Mouse (Mus musculus) B cell, adult 67 days (primary cell): Measurements from ENCODE around the gene Muc2. TPM values are rescaled to one million over a fixed set of nuclear protein-coding genes. Genes with fewer than 3 reads are reported as not detected.

ENCODE experiments used
- total RNA-seq, 2 experiments: library from RNA; stranded (reverse); gene quantifications; 4 replicates each; pipeline ENCODE4 v1.2.4; 2023

Gene Muc2
- not detected for total RNA-seq

DNA sequence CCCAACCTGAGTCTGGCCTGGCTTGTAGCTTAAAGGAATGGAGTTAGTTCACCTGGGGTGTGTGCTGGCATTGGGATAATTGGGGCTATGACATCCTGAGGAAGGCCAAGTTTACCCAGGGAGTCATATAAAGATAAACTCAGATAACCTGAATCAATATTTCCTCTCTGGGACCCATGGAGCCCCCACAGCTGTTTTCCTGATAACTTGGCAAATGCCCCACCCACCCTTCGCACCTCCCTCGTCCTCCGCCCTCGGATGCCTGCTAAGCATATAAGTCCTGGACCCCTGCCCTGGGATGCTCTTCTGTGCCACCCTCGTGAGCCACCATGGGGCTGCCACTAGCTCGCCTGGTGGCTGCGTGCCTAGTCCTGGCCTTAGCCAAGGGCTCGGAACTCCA is at the start of gene Muc2:
Gene Muc2, plus strand, starts transcription at position 301 of the 400 bp plus-strand sequence.

DNA sequence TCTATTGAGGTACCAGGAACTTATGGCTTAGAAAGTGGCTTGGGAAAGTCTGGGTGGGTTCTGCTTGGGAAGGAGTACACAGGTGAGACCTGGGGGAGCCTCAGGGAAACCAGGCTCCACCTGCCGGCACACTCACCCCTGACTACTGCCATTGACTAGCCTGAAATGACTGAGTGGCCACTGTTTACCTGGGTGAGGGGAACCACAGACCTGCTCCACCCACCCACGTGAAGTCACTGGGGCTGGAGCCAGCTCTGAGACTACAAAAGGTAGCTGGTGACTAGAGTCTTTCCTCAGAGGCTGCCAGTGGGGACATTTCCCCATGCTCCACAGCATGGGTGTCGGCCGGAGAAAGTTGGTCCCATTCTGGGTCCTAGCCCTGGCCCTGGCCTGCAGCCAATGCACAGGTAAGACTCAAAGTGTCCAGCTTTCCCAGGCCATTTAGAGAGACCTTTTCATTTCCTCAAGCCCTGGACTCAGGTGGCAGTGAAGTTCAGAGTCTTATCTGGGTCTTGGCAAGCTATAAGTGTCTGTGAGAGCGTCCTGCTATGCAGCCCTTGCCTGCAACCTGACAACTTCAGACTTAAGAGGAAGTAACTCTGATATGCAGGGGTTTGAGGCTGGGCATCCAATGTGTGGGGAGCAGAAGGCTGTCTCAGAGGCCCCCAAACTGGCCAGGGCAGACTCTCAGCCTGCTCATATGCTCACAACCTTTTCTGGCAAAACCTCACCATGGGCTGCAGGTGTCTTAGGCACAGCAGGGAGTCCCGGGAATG is 98.7 kb downstream of the Muc2 start, which contains the start of gene Muc5ac:
Gene Muc5ac, plus strand, starts transcription at position 296 of the 776 bp plus-strand sequence.

Other genes with a start within 250 kb of the Muc2 start
- gene Pidd1, start 246.3 kb upstream of the Muc2 start, total RNA-seq = 1 to 10 TPM; 5.9 to 6.3 TPM
- 1,000 to 10,000 TPM; 2,341 to 2,386 TPM for gene Rplp2, start 243.0 kb upstream of the Muc2 start, total RNA-seq
- gene Pnpla2, start 235.1 kb upstream of the Muc2 start, total RNA-seq = 10 to 100 TPM; 54.1 to 58.8 TPM
- not detected for gene Cracr2b, start 229.2 kb upstream of the Muc2 start, total RNA-seq
- gene Cd151, start 222.9 kb upstream of the Muc2 start, total RNA-seq = 10 to 100 TPM; 11.2 to 17.5 TPM
- 10 to 100 TPM; 18.6 to 21.3 TPM for gene Polr2l, start 215.2 kb upstream of the Muc2 start, total RNA-seq
- gene Tspan4, start 215.1 kb upstream of the Muc2 start, total RNA-seq = under 1 TPM in 1 of 2 experiments, not detected in 1; 0.99 TPM
- 10 to 100 TPM; 18.7 to 24.5 TPM for gene Chid1, start 150.5 kb upstream of the Muc2 start, total RNA-seq
- 10 to 100 TPM; 43.5 to 45.4 TPM for gene Ap2a2, start 128.2 kb upstream of the Muc2 start, total RNA-seq
- gene Muc6, start 35.0 kb upstream of the Muc2 start, total RNA-seq = not detected
- not detected for gene Muc5ac, start 98.6 kb downstream of the Muc2 start, total RNA-seq
- not detected for gene Muc5b, start 148.7 kb downstream of the Muc2 start, total RNA-seq
- gene Tollip, start 228.2 kb downstream of the Muc2 start, total RNA-seq = 10 to 100 TPM; 58.6 to 69.0 TPM